Mouse (Mus musculus) heart, embryonic 13.5 days (tissue): ENCODE data around the gene Reep6. TPM values are rescaled to one million over a fixed set of nuclear protein-coding genes. Genes with fewer than 3 reads are reported as not detected.
A peak's percentile ranks its signal among the peaks of the same experiment; 100 is the strongest.

ENCODE experiments used
- ATAC-seq: fragments of 200-750 bp; cut with Nextera tagmentation; 2 replicates; pipeline ENCODE4 v1.8.0; 2017; ENCODE audit warnings: moderate TSS enrichment; ENCODE audit not compliant: insufficient number of reproducible peaks, low FRiP score, low TSS enrichment; ENCODE audit errors: extremely low read depth
- H3K27ac ChIP-seq: fragments of 300-500 bp; sonication (generic); replicated peaks from 2 replicates; pipeline ENCODE4 v1.5.1; 2015; ENCODE audit warnings: moderate library complexity, mild to moderate bottlenecking, inconsistent platforms
- H3K27me3 ChIP-seq: fragments of 300-500 bp; sonication (generic); replicated peaks from 2 replicates; pipeline ENCODE4 v1.6.1; 2015; ENCODE audit warnings: mild to moderate bottlenecking, inconsistent platforms
- H3K36me3 ChIP-seq: fragments of 300-500 bp; sonication (generic); 2 replicates; pipeline ENCODE4 v1.6.1; 2015; ENCODE audit warnings: mild to moderate bottlenecking, inconsistent platforms
- H3K4me1 ChIP-seq: fragments of 300-500 bp; sonication (generic); 2 replicates; pipeline ENCODE4 v1.6.1; 2015; ENCODE audit warnings: inconsistent platforms
- H3K4me2 ChIP-seq: fragments of 300-500 bp; sonication (generic); 2 replicates; pipeline ENCODE4 v1.6.1; 2015; ENCODE audit warnings: inconsistent platforms, mild to moderate bottlenecking, moderate library complexity
- H3K4me3 ChIP-seq: fragments of 300-500 bp; sonication (generic); 2 replicates; pipeline ENCODE4 v1.5.1; 2015; ENCODE audit warnings: moderate library complexity, mild to moderate bottlenecking, inconsistent platforms
- H3K9ac ChIP-seq: fragments of 300-500 bp; sonication (generic); 2 replicates; pipeline ENCODE4 v1.6.1; 2015; ENCODE audit warnings: inconsistent platforms, mild to moderate bottlenecking, moderate library complexity
- H3K9me3 ChIP-seq: fragments of 300-500 bp; sonication (generic); 2 replicates; pipeline ENCODE4 v1.6.1; 2016; ENCODE audit warnings: inconsistent platforms
- WGBS: fragments of 180-500 bp; shearing (Covaris S2); methylation state at CpG from one replicate; pipeline ENCODE4 v1.1.7; 2015; ENCODE audit warnings: mixed read lengths; 5-methylcytosine and 5-hydroxymethylcytosine counted together
- polyA plus RNA-seq: library from polyadenylated mRNA; unstranded; fragments of >200 nt; fragmentation: Nextera tagmentation; extraction: Ambion mirVana; gene quantifications from 2 replicates; pipeline ENCODE4 v1.2.1, GENCODE M21; 2015

The Reep6 gene
- polyA plus RNA-seq, 1 experiment from 2014 or later: 2.6 TPM

GRCm38 (mm10) chr10:80331636-80332524 is 2.1 kb downstream of the Reep6 start:
- ATAC-seq: no peak
- H3K36me3 ChIP-seq: no peaks in the 10 kb centered on the region
- H3K4me3 ChIP-seq: no peak overlapping the region
- WGBS: 39% methylated on average over 10 of the region's 10 CpGs
- peaks cover 22% of the 10 kb centered on the region for H3K4me1 ChIP-seq
- peaks cover 69% of the 10 kb centered on the region for H3K27me3 ChIP-seq
- no peak overlapping the region for H3K27ac ChIP-seq
- no peaks in the 10 kb centered on the region for H3K9me3 ChIP-seq
- H3K9ac ChIP-seq: 0 out of 2 replicates have a peak overlapping the region, but pooled peaks have one; percentile 20
- peak overlapping the region; percentile 95 for H3K4me2 ChIP-seq

- peaks cover 22% of the 10 kb centered on the region for H3K4me1 ChIP-seq
- H3K27ac ChIP-seq: no peak overlapping the region
- H3K36me3 ChIP-seq: no peaks in the 10 kb centered on the region
- peak overlapping the region; percentile 95; the same call in 1 of the 2 replicates for H3K4me2 ChIP-seq
- H3K27me3 ChIP-seq: peaks cover 69% of the 10 kb centered on the region
- no peaks in the 10 kb centered on the region for H3K9me3 ChIP-seq
- no peak overlapping the region for H3K9ac ChIP-seq
- no peak for ATAC-seq
- no peak overlapping the region for H3K4me3 ChIP-seq
- WGBS: 78% methylated on average over 5 of the region's 5 CpGs
Observed at GRCm38 (mm10) chr10:80332525-80332989, 2.8 kb downstream of the Reep6 start.

DNA sequence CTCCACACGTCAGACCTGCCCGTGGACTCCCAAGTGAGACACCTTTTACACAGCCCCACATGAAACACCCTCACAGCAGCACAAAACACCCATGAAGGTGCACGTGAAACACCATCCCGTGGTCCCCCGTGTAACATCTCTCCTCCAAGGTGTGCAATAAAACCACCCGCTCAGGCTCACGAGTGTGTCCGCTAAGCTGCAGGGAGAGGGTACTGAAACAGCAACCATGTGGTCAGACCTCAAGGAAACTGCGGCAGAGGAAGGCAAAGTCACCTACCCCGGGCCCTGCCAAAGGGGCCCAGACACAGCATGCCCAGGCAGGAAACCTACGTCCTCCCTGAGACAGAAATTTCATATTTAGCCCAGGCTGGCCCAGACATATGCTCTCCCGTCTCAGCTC is 6.5 kb downstream of the Reep6 start:
- H3K4me3 ChIP-seq: no peak overlapping the region
- H3K4me2 ChIP-seq: no peak overlapping the region
- no peak overlapping the region for H3K27ac ChIP-seq
- H3K9me3 ChIP-seq: no peaks in the 10 kb centered on the region
- peaks cover 82% of the 10 kb centered on the region for H3K27me3 ChIP-seq
- H3K9ac ChIP-seq: no peak overlapping the region
- no peak for ATAC-seq
- H3K4me1 ChIP-seq: peaks cover 5% of the 10 kb centered on the region
- WGBS: 88% methylated on average over 12 of the region's 12 CpGs
- H3K36me3 ChIP-seq: no peaks in the 10 kb centered on the region

DNA sequence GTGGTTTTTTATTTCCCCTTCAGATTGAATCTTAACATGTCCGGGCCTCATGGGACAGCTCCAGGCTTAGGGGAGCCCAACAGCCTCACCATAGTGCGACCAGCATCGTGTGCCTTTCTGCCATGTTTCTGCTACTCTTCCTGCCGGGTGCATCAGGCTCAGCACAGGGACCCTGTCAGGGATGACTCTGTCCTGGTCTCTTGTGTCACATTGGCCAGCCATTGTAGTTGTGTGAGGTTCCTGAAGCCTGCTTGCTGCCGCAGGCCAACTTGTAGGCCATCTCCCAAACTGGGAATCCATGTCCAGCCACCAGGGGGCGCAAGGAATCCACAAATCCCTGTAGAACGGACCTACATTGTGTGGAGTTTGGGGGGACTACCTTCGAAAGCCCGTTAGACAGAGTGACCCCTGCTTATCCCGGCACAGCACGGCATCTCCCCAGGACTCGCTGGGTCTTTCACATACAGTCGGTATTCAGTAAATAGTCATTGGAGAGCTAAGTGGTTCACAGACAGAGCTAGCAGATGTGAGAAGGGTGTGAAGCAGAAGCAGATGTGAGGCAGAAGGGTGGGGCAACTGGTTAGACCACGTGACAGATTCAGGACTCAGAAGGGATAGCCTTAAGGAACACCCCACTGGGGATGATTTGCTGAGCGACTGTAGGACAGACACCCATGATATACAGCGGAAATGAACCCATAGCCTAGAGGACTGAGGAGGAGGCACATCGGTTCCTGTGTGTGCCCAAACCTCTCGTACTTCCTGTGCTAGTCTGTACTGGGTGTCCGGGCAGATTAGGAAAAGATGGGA is 10.4 kb downstream of the Reep6 start:
- H3K4me2 ChIP-seq: peak overlapping the region; percentile 38
- WGBS: 26% methylated on average over 19 of the region's 19 CpGs
- no peak overlapping the region for H3K27ac ChIP-seq
- peaks cover 92% of the 10 kb centered on the region for H3K27me3 ChIP-seq
- no peaks in the 10 kb centered on the region for H3K9me3 ChIP-seq
- peaks cover 43% of the 10 kb centered on the region for H3K4me1 ChIP-seq
- no peak for ATAC-seq
- H3K9ac ChIP-seq: no peak overlapping the region
- H3K36me3 ChIP-seq: no peaks in the 10 kb centered on the region
- no peak overlapping the region for H3K4me3 ChIP-seq

GRCm38 (mm10) chr10:80341026-80341425 is 11.3 kb downstream of the Reep6 start:
- 21% methylated on average over 21 of the region's 21 CpGs for WGBS
- Histone ChIP-seq H3K9ac (no peak overlapping the region), H3K4me1 (peaks cover 48% of the 10 kb centered on the region), H3K9me3 (no peaks in the 10 kb centered on the region), H3K36me3 (no peaks in the 10 kb centered on the region), H3K27me3 (peaks cover 92% of the 10 kb centered on the region), H3K4me3 (no peak overlapping the region), H3K27ac (no peak overlapping the region), H3K4me2 (no peak overlapping the region)
- no peak for ATAC-seq

GRCm38 (mm10) chr10:80341491-80342304 is 11.9 kb downstream of the Reep6 start:
- peak overlapping the region; percentile 28; the same call in 1 of the 2 replicates for H3K9ac ChIP-seq

GRCm38 (mm10) chr10:80342305-80342748 is 12.6 kb downstream of the Reep6 start:
- peaks cover 91% of the 10 kb centered on the region for H3K27me3 ChIP-seq
- H3K4me1 ChIP-seq: peaks cover 50% of the 10 kb centered on the region
- H3K27ac ChIP-seq: no peak overlapping the region
- peak overlapping the region; percentile 42 for H3K4me3 ChIP-seq
- H3K9me3 ChIP-seq: no peaks in the 10 kb centered on the region
- peak overlapping the region; percentile 64 for H3K4me2 ChIP-seq
- H3K36me3 ChIP-seq: no peaks in the 10 kb centered on the region
- ATAC-seq: no peak
- H3K9ac ChIP-seq: peak overlapping the region; percentile 61; the same call in 1 of the 2 replicates
- WGBS: 4% methylated on average over 26 of the region's 26 CpGs

More at GRCm38 (mm10) chr10:80341491-80342304, 11.9 kb downstream of the Reep6 start:
- H3K4me2 ChIP-seq: peak overlapping the region; percentile 64
- no peak overlapping the region for H3K27ac ChIP-seq
- H3K4me1 ChIP-seq: peaks cover 48% of the 10 kb centered on the region
- H3K4me3 ChIP-seq: peak overlapping the region; percentile 42
- ATAC-seq: no peak
- no peaks in the 10 kb centered on the region for H3K9me3 ChIP-seq
- H3K27me3 ChIP-seq: peaks cover 92% of the 10 kb centered on the region
- H3K36me3 ChIP-seq: no peaks in the 10 kb centered on the region
- WGBS: 6% methylated on average over 46 of the region's 47 CpGs

DNA sequence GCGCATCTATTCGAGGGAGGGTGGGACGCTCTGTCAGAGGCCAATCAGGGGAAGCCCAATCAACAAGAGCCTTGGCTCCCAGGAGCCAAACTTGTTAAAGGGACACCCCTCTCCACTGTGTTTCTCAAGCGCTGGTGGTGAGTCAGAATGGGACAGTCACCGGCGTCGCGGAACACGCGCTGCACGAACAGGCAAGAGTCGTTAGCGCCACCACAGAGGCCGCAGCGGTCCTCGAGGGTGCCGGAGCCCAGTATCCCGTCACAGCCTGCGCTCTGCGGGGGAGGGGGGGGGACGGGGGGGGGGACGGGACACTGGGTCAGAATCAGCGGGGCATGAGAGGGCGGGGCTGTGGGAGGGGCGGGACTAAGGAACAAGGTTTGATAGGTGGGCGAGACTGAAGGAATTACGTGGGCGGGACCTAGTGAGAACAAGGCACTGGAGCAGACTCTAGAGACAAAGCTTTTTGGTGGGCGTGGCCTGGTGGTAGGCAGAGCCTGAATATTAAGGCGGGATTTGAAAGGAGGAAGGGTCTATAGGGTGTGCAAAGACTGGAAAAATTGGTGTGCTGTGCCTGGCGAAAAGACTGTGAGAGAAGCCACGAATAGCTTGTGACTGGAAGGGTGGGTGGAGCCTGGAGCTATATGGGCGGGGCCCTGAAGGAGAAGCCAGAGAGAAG is 13.1 kb downstream of the Reep6 start:
- H3K9me3 ChIP-seq: no peaks in the 10 kb centered on the region
- no peak overlapping the region for H3K27ac ChIP-seq
- H3K4me2 ChIP-seq: peak overlapping the region; percentile 64
- no peaks in the 10 kb centered on the region for H3K36me3 ChIP-seq
- H3K9ac ChIP-seq: peak overlapping the region; percentile 61
- peaks cover 93% of the 10 kb centered on the region for H3K27me3 ChIP-seq
- H3K4me1 ChIP-seq: peaks cover 55% of the 10 kb centered on the region
- H3K4me3 ChIP-seq: peak overlapping the region; percentile 42
- 1% methylated on average over 30 of the region's 33 CpGs for WGBS
- peak; percentile 40; the same call in 1 of the 2 replicates for ATAC-seq

DNA sequence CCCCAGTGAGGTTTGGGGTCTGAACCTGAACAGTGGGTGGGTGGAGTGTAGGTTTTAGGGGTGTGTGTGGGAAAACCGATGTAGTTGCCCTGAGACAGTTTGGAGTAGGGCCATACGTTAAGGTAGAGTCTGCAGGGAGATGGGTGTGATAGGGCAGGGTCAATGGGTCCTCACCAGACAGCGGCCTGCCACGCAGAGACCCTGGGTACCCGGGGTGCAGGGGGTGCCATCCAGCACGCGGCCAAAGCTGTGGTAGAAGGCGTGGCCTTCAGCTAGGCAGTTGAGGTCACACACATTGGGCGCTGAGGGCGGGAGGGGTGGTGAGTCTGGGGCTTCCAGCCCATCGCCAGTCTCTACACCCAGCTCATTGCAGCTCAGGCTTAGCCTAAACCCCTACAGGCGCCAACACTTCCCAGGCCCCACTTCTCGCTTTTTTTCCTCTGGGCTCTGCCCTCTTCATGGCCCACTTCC is 13.7 kb downstream of the Reep6 start:
- H3K9me3 ChIP-seq: no peaks in the 10 kb centered on the region
- 0 out of 2 replicates have a peak, but pooled peaks have one; percentile 2 for ATAC-seq
- H3K27ac ChIP-seq: no peak overlapping the region
- H3K9ac ChIP-seq: 0 out of 2 replicates have a peak overlapping the region, but pooled peaks have one; percentile 61
- peaks cover 93% of the 10 kb centered on the region for H3K27me3 ChIP-seq
- H3K4me1 ChIP-seq: peaks cover 61% of the 10 kb centered on the region
- H3K36me3 ChIP-seq: no peaks in the 10 kb centered on the region
- peak overlapping the region; percentile 64 for H3K4me2 ChIP-seq
- WGBS: 26% methylated on average over 13 of the region's 13 CpGs
- peak overlapping the region; percentile 42 for H3K4me3 ChIP-seq

DNA sequence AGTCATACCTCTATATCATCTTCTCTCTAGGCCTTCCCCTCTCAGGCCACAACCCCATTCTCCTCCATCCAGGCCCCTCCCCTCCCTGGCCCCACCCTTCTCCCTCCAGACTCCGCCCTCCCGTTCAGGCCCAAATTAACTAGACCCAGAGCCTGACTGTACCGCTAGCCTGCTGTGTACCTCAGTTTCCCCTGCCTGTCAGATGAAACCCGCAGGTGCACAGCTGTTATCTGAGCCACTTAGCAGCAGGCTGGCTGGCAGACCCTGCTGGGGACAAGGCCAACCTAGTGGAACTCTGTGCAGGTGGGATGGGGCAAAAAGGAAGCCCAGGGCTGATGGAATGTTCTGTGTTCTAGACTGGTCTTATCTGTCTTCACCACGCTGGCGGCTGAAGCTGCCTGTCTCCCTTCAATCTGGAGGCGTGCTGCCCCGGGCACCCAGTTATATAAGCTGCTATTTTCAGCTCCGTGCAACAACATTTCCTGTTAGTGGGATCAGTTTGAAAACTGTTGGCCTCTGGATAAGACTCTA is 14.4 kb downstream of the Reep6 start:
- no peak for ATAC-seq
- Histone ChIP-seq H3K27me3 (peaks cover 99% of the 10 kb centered on the region), H3K27ac (no peak overlapping the region), H3K4me2 (peak overlapping the region; percentile 64), H3K36me3 (no peaks in the 10 kb centered on the region), H3K9me3 (no peaks in the 10 kb centered on the region), H3K9ac (0 out of 2 replicates have a peak overlapping the region, but pooled peaks have one; percentile 30), H3K4me1 (peaks cover 68% of the 10 kb centered on the region), H3K4me3 (no peak overlapping the region)
- 20% methylated on average over 9 of the region's 9 CpGs for WGBS
